Mouse (Mus musculus): ENCODE data around the gene Zfp280d.
"Not testable (repeated sequence)": the region's sequence is repeated elsewhere in the genome, so short reads cannot be mapped to it uniquely, and the experiment has no call there.

Gene Zfp280d

DNA sequence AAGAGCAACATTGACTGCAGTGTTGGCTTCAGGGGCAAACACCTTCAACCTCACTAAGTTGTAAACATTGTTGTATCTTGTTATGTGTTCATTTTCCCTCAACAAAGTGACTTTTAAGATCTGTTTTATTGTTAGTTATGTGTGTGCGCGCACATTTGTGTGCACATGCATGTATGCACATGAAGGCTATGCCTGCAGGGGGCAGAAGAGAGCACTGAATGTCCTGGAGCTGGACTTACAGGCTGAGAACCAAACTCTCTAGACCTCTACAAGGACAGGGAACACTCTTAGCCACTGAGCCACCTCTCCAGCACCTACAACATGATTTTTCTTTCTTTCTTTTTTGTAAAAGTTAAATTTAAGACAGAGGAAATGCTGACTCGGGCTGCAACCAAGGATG is 99.4 kb downstream of the Zfp280d start:
- DNase-seq (ENCODE audit: low read depth, low spot score), result no peak

DNA sequence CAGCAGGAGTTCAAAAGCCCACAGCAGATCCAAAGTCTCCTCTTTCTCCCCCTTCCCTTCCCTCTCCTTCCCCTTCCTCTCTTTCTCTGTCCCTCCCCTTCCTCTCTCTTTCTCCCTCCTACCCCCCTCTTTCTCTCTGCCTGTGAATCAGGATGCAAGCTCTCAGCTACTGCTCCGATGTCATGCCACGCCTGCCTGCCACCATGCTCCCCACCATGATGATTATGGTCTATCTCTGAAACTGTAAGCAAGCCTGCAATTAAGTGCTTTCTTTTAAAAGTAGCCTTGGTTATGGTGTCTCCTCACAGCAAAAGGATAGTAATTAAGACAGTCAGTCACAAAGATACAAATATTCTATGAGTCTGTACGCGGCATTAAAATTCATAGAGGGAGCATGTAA is 100.3 kb downstream of the Zfp280d start:
- DNase-seq (ENCODE audit: low read depth, low spot score), result peak; percentile 26

DNA sequence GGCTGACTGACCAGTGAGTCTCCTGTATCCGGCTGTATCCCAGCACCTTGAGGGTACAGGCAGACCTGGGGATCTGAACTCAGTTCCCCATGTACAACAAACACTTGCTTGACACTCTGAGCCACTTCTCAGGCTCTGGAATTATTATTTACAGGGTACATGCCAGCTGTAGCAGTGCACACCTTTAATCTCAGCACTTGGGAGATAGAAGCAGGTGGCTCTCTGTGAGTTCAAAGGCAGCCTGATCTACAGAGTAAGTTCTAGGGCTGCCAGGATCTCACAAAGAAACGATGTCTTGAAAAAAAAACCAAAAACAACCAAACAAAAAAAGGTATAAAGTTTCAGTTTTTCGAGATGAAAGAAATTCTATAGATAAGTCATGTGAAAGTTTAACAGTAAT is 101.0 kb downstream of the Zfp280d start:
- no peak for DNase-seq (ENCODE audit: low read depth, low spot score)

DNA sequence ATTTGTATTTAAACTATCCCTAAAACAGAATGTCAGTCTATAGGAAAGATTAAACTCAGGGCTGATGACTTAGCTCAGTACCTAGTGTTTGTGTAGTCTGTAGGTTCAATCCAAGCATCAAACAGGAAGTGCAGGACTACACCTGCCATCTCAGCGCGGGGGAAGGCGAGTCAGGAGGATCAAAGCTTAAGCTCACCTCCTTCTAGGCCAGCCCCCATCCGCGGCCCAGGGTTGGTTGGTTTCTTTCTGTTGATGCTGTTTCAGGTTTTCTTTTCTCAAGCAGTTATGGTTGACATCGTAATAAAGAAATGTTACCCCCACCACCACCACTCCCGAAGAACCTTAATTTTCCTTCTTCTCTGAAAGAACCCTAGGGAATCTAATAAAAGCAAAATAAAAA is 111.1 kb downstream of the Zfp280d start:
- no peak for DNase-seq (ENCODE audit: low read depth, low spot score)

DNA sequence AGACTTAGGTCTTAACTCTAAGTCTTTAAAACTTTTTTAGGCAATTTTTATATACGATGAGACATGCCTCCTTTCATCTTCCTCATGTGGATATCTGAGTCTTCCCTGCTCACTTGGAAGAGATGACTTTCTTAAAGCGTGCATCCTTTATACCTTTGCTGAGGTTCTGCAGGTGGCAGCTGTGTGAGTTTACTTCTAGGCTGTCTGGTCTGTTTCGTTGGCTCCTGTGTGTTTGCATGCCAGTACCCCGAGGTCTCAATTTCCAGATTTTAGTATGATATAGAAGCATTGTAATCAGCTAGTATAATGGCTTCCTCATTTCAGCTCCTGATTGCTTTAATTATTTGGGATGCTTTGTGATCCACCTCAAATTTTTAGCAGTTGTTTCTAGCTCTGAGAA is 114.3 kb downstream of the Zfp280d start:
- DNase-seq (ENCODE audit: low read depth, low spot score), result no peak

DNA sequence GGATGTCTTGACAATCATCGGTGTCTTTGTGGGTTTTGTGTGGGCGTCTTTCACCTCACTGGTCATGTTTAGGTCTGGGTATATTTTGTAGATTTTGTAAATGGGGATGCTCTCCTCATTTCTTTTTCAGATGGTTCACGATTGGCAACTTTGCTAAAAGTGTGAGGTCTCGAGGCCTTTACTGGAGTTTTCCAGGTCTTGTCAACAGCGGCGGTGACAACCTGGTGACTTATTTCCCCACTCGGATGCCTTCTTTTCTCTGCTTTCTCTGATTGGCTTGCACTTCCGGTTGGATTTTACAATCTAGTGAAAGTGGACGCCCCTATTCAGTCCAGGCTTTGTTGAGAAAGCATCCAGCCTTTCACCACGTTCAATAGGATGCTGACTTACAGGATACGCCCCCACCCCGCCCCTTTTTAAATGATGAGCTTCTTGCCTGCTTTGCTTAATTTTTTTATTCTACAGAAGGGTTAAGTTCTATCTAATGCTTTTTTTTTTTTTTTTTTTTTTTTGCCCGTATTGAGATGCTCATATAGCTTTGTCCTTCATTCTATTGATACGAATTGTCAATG is 114.9 kb downstream of the Zfp280d start:
- DNase-seq (ENCODE audit: low read depth, low spot score), result no peak

DNA sequence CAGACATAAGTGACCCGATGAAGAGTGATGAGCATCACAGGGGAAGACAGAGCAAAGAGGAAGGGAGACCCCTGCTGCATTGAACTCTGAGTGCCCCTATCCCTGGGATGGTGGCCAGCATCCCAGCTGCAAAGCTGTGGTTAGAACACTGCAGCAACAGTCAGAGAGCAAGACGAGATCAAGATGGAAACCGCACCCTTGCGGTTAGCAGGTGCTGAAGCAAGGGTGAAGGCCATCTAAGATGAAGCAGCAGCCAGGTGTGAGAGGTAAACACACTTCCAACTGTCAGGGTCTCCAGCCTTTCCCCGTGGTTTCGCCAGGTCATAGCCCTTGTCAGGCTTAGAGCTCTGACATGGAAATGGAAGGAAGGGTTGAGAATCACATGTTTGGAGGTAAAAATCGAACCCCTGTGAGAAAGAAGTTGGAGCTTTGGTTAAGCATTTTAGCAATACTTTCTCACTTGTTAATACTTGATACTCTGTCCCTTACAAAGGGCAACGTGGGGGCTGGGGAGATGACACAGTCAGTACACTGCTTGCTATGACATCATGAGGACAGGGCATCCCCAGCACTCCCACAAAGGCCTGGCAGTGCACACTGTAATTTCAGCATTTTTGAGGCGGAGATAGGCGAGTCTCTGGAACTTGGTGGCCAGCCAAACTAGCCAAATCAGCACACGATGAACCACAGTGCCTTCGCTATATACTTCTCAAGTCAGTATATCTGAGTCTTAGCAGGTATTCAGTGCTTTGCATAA is 115.8 kb downstream of the Zfp280d start:
- DNase-seq (ENCODE audit: low read depth, low spot score), result no peak

DNA sequence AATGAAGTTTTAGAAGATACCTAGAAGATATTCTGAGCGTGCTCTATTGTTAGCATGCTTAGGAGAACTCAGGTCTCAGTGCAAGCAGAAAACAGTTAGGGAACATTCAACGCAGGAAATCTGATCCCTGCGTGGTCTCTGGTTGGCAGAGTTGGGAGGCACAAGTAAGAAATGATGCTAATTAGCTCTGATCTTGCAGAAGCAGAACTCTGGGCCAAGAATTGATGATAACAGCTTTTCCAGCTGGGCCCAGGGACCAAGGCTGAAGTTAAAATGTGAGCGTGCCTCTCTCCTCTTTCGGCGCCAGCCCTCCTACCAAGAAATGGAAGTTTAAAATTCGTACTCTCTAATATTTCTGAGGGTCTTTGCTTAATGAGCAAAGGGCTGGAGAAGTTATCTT is 118.0 kb downstream of the Zfp280d start:
- no peak for DNase-seq (ENCODE audit: low read depth, low spot score)

DNA sequence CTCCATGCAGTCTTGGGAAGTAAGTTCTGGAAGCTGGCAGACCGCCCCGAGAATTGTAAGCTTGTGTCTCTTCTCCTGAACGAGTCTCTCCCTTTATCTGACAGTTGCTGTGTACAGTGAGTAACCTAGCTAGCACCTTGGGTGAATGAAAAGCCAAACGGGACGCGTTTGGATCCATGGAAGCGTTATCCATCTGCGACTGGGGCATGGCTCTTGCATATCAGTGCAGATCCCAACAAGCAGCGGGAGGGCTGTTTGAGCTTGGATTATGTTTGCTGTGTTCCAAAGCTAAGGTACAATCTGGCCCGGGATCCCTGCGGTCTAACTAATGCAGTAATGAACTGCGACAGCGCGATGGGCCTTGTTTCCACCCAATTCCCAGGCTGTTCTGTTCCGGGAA is 118.6 kb downstream of the Zfp280d start:
- DNase-seq (ENCODE audit: low read depth, low spot score), result no peak

DNA sequence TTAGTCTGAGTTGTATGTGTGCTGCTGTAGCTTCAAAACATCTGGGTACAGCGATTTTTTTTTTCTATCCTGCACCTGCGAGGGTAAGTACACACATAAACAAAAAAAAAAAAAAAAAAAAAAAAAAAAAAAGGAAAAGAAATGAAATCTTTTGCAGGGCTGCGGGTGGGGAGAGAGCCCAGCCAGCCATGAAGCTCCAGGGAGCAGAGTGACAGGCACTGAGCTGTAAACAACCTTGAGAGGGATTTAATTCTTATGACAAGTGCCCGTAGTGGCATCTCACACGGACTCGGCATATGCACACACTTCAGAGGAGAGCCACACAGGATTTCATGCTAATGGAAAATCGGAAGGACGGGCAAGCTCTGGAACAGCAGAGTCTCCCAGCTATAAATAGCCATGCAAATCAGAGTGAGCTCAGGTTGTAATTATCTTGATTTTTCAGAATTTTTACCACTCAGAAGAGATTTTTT is 119.2 kb downstream of the Zfp280d start:
- DNase-seq (ENCODE audit: low read depth, low spot score), result no peak

DNA sequence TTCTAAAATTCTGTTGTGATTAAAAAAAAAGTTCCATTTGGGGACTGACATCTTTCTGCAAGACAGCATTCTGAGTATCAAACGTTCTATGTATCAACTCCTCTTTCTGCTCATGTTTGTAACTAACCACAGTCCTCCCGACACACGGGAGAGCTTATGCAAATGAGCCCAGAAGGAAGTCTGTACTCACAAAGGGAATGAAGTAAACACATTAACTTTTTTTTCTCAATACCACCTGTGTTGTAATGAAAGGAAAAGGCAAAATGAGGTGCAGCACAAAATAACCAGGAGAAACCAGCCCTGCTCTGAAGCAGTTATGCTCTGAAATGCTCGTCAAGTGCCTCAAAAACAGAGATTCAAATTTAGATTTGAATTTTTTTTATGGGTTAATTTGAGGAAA is 125.5 kb downstream of the Zfp280d start:
- DNase-seq (ENCODE audit: low read depth, low spot score), result no peak

DNA sequence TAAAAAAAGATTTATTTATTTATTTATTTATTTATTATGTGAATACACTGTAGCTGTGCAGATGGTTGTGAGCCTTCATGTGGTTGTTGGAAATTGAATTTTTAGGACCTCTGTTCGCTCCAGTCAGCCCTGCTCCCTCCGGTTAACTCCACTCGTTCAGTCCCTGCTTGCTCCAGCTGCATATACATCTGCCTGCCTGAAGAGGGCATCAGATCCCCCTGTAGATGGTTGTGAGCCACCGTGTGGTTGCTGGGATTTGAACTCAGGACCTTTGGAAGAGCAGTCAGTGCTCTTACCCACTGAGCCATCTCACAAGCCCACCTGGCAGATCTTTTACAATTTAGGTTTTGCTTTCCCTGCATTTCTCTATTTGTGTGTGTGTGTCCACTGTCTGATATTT is 127.1 kb downstream of the Zfp280d start:
- not testable (repeated sequence) for DNase-seq (ENCODE audit: low read depth, low spot score)

DNA sequence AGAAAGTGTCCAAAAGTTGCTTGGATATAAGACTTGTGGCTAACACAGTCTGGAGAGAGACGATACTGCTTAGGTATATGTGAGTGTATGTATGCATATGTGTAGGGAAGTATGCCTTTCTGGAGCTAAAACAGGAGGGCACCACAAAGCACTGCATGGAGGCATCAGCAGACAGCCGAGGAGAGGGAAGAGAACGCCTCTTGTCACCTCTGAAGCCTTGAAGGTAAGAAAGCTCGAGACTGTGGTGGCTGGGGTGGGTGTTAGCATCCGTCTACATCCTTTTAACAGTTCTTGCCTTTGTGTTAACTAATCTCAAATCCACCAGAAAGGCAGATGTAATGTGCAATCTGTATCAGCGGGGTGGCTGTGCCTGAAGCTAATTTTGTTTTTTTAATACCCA is 128.8 kb downstream of the Zfp280d start:
- no peak for DNase-seq (ENCODE audit: low read depth, low spot score)

DNA sequence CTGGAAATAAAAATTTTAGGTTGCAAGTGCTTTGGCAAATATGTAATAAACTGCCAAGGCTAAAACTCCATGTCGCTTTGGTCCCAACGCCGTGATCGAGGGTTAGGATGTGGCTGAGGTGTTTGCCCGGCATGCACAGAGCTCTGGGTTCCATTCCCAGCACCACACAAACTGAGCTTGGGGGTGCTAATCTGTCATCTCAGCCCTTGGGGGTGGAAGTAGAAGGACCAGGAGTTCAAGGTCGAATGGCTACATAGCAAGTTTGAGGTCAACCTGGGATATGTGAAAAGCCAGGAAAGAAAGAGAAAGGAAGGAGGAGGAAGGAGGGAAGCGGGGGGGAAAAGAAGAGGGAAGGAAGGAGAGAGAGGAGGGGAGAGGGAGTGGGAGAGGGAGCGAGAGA is 129.8 kb downstream of the Zfp280d start:
- no peak for DNase-seq (ENCODE audit: low read depth, low spot score)

DNA sequence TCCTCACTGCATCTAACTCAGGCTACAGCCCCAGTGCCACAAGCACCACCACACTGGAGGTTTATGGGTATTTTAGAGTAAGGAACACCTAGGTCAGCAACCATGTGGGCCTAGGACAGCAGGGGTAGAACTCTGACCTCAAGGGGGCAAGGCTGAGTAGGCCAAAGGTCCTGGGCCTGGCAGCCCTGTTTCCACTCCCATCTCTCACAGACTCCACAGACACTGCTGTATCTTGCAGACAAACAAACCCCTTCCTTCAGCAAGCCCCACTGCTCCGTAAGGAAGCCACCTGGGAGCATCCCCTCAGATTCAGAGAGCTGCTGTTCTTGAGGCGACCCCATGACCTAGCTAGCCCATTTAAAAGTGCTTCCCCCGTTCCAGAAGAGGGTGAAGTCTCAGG is 130.3 kb downstream of the Zfp280d start:
- DNase-seq (ENCODE audit: low read depth, low spot score), result no peak

DNA sequence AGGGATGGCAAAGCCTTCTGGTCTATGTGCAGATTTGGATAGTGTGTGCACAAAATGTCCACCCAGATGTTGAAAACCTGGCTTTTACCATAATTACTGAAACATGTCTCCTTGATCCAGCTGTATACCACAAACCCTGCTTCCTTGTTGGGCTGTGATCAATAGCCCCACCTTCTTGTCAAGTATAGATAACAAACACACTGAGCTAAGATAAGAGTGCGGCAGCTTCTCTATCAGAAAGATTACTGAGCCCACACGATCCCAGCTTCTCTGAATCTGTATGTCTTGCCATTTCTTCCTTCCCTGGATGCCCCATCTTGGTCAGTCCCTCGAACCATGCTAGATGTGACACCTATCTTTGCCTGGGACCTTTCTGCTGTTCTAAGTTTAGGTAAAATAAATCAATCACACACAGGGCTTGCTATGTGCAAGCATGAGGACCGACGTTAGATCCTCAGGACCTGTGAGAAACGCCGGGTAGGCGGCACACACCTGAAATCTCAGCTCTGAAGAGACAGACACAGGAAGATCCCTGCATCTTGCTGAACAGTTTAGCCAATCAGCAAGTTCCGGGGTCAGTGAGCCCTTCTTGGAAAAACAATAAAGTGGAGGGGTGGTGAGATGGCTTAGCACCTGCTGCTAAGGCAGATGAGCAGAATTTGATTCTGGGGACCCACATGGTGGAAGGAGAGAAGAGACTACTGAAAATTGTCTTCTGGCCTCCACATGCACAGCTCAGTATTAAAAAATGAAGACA is 131.4 kb downstream of the Zfp280d start:
- DNase-seq (ENCODE audit: low read depth, low spot score), result no peak

DNA sequence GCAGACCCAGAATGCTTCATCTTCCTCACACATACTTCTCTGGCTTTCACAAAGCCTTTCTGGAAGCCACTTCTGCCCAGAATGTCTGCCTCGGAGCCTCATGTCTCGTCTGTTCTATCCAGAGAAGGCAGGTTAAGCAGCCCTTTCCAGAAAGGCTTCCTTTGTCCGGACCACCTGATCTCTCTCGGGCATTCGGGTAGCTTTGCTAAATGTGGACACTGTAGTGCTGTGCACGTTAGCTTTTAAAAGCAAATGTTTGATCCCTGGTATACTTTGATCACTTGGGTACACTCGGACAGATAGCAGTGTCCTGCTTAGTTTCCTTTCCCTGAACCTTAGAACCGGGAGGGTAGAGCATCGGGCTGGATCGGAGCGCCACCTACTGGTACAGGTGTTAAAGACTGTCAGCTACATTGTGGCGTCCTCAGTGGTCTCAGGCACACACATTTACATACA is 133.5 kb downstream of the Zfp280d start:
- peak; percentile 46 for DNase-seq (ENCODE audit: low read depth, low spot score)

DNA sequence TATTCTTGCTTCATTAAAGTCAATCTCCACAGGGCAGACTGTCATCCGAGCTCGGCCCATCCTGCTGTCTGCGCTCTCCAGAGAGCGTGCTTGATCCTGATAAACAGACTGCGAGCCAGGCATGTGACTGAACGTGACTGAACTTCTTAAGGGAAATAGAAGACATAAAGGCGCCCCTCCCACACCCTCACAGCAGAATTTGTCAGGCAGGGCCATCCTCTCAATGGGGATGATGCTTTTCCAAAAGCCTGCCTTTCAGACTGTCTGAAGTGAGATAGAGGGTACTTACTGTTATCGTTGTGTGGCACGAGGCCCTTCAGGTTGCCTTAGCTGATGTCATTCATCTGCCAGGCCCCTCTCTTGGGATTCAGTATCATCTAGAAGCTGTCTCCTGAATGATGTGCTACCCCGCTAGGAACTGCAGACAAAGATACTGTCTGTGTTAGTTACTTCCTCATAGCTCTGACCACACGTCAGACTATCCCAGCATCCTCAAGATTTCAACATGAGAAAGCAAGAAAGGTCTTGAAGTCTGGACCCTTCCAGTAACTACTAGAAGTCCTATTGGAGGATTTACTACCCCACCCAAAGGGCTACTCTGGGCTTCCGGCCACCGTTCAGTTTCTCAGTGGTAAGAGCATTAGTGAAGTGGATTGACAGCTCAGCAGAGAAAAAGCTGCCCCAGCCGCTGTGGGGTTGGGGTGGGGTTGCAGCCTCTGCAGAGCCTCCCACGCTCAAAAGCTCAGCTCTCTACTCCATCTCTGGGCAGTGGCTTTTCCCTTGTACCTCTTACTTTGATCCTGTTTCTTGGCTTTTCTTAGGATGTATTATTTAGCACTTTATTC is 134.9 kb downstream of the Zfp280d start:
- DNase-seq (ENCODE audit: low read depth, low spot score), result no peak

DNA sequence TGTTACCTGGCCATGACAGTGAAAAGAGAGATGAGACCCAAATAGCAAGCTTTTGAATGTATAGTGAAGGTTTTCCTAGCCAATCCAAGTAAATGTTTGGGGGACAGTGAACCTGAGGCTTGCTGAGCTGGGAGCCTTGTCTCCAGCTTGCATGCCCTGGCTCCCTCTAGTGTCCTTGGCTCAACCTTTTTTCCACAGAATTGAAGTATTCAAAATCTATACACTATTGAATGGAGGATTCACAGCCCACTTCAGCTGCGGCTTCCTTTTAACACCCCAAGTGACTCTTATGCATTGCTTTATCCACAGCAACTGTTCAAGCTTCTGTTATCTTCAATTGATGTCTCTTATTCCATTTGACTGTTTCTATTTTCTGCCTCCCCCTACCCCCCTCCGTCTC is 137.1 kb downstream of the Zfp280d start:
- no peak for DNase-seq (ENCODE audit: low read depth, low spot score)
